Mouse (Mus musculus): ENCODE results near the gene Ampd1.
"Not testable (repeated sequence)": the region's sequence is repeated elsewhere in the genome, so short reads cannot be mapped to it uniquely, and the experiment has no call there.

Ampd1 gene

DNA sequence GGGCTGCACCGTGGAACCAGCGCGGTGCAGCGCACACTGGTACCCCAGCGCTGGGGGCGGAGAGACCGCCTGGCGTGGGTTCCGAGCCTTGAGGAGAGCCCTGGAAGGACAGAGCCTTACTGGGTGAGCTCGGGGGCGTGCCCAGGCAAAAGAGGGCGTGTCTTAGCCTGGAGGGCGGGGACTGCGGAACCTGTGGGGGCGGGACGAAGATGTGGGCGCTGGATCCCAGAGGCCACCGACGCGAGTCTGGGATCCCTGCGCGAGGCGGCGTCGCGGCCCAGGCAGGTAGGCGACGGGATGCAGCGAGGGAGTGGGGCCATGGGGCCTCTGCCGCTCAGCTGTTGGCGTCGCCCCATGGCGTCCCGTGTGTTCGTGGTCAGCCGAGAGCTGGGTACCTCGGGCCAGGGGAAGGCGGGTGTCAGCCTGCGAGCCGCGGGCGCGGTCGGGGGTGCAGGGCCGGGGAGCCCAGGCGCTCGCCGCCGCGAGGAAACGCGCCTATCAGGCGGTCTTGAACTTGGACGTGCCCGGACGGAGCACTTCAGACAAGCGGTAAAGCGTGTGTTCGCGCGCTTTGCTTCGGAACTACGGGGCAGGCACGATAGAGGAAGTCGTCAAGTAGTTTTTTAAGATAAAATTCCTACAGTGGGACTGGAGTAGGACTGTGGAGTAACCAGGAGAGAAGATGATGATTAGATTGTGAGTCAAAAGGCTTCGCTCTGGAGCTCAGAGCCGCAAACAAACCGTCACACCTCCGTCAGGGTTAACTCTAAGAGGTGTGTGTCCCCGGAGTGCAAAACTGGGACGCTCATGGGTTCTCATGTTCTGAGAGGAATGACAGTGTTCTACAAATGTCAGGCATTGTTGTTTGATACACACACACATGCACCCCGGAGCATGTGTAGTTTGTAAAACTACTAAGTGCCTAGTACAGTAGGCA lies 28.9 kb downstream of the Ampd1 start, which contains the start of gene Dennd2c:
TSS of gene Dennd2c (plus strand) at position 151 of the 937 bp plus-strand sequence.
- DNase-seq (ENCODE audit: low spot score in 2 of 2): peak; percentile 64 to 75

DNA sequence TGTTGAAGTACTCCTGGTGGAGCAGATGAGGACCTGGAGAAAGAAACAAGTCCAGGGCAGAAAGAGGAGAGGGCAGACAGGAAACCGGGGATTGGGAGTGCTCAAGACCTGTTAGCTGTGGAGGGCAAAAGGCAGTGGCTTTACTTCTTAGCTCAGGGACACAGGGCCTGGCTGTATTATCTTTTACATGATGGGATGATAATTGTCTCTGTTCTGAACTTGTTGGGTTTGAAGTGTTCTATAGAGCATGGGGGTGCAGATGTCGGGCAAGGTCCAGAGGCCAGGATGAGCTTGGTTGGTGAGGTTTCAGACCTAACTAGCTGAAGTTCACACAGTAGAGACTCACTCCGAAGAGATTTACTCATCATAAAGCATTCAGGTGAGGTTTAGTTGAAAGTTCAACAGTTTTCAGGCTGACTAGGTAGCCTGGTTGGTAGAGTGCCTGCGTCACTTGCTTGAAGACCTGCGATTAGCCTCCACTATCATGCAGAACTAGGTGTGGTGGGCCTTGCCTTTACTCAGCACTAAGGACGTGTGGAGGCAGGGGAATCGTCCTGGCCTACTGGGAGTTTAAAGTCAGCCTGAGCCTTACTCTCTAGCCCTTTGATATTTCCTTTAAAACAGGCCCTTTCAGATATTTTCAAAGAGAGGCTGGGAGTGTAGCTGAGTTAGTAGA lies 33.9 kb downstream of the Ampd1 start:
- no peak for DNase-seq (ENCODE audit: low spot score in 2 of 2)

DNA sequence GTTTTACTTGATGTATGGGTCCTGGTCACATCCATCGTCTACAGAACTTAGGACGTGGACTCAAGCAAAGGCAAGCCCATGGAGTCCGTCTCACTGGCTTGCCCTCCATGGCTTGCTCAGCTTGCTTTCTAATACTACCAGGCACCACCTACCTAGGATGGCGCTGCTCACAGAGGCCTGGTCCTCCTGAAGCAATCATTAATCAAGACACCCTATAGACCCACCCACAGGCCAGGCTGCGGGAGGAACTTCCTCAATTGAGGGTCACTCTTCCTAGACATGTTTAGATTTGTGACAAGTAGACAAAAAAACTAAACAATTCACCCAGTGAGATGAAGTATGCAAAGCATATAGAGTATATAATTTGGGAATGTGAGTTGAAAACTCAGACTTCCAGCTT lies 38.4 kb downstream of the Ampd1 start:
- no peak for DNase-seq (ENCODE audit: low spot score in 2 of 2)

DNA sequence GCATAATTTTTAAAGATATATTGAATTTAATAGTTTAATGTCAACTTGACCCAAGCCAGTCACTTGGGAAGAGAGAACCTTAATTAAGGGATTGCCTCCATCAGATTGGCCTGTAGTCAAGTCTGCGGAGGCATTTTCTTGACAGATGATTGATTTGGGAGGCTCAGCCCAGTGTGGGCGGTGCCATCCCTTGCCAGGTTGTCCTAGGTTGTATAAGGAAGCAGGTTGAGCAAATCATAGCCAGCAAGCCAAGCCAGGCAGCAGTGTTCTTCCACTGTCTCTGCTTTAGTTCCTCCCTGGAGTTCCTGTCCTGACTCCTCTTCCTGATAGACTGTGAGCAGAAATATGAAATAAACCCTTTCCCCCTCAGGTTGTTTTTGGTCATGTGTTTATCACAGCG lies 49.8 kb downstream of the Ampd1 start:
- no peak for DNase-seq (ENCODE audit: low spot score in 2 of 2)

- DNase-seq (ENCODE audit: low spot score in 2 of 2): no peak
These were observed 52.3 kb downstream of the Ampd1 start for GRCm38 (mm10) chr3:103126138-103126537.

DNA sequence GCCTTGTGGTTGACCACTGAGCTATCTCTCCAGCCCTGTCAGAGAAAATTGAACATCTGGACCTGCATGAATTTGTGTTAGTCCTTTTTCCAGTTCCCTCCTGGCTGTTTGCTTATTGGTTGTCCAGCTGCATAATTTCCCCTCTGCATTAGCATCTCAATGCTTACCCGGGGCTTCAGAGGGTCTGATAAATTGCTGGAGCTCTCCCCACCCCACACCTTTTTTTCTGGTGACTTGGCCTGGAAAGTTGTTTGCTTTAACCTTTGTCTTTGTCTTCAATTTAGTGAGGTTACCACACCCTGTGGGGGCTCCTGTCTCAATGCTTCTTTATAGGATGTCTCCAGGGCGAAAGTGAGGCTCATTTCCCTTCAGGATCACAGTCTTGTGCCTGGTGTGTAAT lies 53.4 kb downstream of the Ampd1 start:
- DNase-seq (ENCODE audit: low spot score in 2 of 2): no peak

- DNase-seq (ENCODE audit: low spot score in 2 of 2): no peak
These were observed 53.9 kb downstream of the Ampd1 start for GRCm38 (mm10) chr3:103127721-103128120.

- no peak for DNase-seq (ENCODE audit: low spot score in 2 of 2)
These were observed 54.4 kb downstream of the Ampd1 start for GRCm38 (mm10) chr3:103128251-103128650.

GRCm38 (mm10) chr3:103129367-103130159 lies 55.7 kb downstream of the Ampd1 start:
- no peak for DNase-seq (ENCODE audit: low spot score in 2 of 2)

- DNase-seq (ENCODE audit: low spot score in 2 of 2): no peak
These were observed 56.5 kb downstream of the Ampd1 start for GRCm38 (mm10) chr3:103130236-103130751.

DNA sequence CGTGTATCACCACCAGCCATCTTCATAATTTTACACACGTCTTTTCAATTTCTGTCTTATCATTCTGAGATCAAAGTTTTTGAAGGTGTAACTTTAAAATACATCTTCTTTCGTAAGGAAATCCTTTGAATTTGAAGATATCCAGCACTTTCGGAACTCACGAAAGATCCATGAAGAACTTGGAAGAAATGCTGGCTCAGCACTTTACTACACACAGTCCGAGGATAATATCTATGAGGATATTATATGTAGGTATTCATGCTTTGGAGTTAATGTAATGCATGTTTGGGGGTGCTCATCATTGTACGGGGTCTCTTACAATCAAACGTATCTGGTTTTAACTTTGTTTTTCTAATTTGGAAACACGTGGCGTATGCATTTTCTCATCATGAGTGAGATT lies 59.3 kb downstream of the Ampd1 start:
- no peak for DNase-seq (ENCODE audit: low spot score in 2 of 2)

- DNase-seq (ENCODE audit: low spot score in 2 of 2): no peak
These were observed 62.7 kb downstream of the Ampd1 start for GRCm38 (mm10) chr3:103136414-103137077.

GRCm38 (mm10) chr3:103139047-103139446 lies 65.2 kb downstream of the Ampd1 start:
- DNase-seq (ENCODE audit: low spot score in 2 of 2): no peak

- not testable (repeated sequence) for DNase-seq (ENCODE audit: low spot score in 2 of 2)
These were observed 66.5 kb downstream of the Ampd1 start for GRCm38 (mm10) chr3:103140095-103140838.

DNA sequence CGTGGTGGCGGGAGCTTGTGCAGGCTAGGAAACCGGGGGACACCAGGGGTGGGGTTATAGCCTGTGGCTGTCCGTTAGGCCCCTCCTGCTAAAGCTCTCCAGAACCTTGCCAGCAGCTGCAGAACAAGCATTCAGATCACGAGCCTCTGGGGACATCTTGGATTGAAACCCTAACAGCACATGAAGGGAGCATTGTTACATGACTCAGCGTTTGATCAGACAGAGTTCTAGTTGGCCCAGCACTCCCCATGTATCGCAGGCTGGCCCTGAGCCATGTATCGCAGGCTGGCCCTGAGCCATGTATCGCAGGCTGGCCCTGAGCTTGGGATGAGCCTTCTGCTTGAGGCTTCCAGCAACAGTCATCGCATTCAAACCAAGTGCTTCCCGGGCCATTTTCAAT lies 67.5 kb downstream of the Ampd1 start:
- peak in 1 of 2 experiments; percentile 5 for DNase-seq (ENCODE audit: low spot score in 2 of 2)

DNA sequence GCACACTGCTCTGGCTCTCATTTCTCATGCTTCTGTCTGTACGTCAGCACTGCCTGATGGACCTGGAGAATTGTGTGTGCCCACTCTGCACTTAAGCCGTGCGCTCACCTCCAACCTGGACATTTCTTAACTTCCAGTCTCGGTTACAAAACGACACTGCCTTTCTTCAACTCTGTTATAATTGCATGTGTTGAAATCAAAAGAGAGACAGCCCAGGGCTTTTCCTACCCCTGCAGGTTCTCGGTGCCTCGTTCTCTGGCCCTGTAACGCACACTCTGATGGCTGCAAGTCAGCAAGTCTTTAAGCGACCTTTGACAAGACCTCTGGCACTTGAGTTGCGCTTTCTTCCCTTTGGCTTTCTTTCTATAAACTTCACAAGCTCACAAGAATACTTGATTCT lies 68.6 kb downstream of the Ampd1 start:
- no peak for DNase-seq (ENCODE audit: low spot score in 2 of 2)

GRCm38 (mm10) chr3:103145336-103145735 lies 71.5 kb downstream of the Ampd1 start:
- DNase-seq (ENCODE audit: low spot score in 2 of 2): no peak

DNA sequence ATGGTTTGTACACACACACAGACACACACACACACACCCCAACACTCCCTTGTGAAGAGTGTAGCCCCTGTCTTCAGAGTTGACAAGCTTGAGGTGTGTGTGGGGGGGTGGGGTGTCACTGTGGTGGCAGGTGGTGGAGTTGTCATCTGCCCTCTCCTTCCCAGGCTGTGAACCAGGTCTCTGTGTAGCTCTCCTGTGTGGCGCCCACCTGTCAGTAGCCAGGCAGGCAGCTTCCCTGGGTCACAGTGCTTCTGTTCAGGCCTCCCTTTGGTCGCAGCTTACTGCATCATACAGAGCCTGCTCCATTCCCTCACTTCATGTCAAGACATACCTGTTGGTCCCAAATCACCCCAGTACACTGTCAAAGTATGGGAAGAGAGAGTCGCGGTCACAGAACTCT lies 72.0 kb downstream of the Ampd1 start:
- DNase-seq (ENCODE audit: low spot score in 2 of 2): no peak

- DNase-seq (ENCODE audit: low spot score in 2 of 2): no peak
These were observed 72.7 kb downstream of the Ampd1 start for GRCm38 (mm10) chr3:103146330-103147166.

- no peak for DNase-seq (ENCODE audit: low spot score in 2 of 2)
These were observed 74.0 kb downstream of the Ampd1 start for GRCm38 (mm10) chr3:103147775-103148174.
